Mouse (Mus musculus) forebrain, embryonic 12.5 days (tissue): ENCODE measurements around the gene Srpk3. TPM values are rescaled to one million over a fixed set of nuclear protein-coding genes. Genes with fewer than 3 reads are reported as not detected.

Experiments
- ATAC-seq: fragments of 200-750 bp; cut with Nextera tagmentation; 2 replicates; pipeline ENCODE4 v1.8.0; 2017; ENCODE audit warnings: moderate TSS enrichment; ENCODE audit not compliant: low FRiP score
- H3K27ac ChIP-seq: fragments of 300-500 bp; sonication (generic); 2 replicates; pipeline ENCODE4 v1.5.1; 2016; ENCODE audit warnings: mild to moderate bottlenecking
- H3K27me3 ChIP-seq: fragments of 300-500 bp; sonication (generic); 2 replicates; pipeline ENCODE4 v1.6.1; 2016; ENCODE audit warnings: mild to moderate bottlenecking
- H3K36me3 ChIP-seq: fragments of 300-500 bp; sonication (generic); replicated peaks from 2 replicates; pipeline ENCODE4 v1.6.1; 2016; ENCODE audit warnings: mild to moderate bottlenecking
- H3K4me1 ChIP-seq: fragments of 300-500 bp; sonication (generic); 2 replicates; pipeline ENCODE4 v1.6.1; 2016
- H3K4me2 ChIP-seq: fragments of 300-500 bp; sonication (generic); 2 replicates; pipeline ENCODE4 v1.6.1; 2016; ENCODE audit warnings: mild to moderate bottlenecking, moderate library complexity
- H3K4me3 ChIP-seq: fragments of 300-500 bp; sonication (generic); replicated peaks from 2 replicates; pipeline ENCODE4 v1.5.1; 2016; ENCODE audit warnings: mild to moderate bottlenecking
- H3K9ac ChIP-seq: fragments of 300-500 bp; sonication (generic); 2 replicates; pipeline ENCODE4 v1.6.1; 2016; ENCODE audit warnings: mild to moderate bottlenecking
- H3K9me3 ChIP-seq: fragments of 300-500 bp; sonication (generic); 2 replicates; pipeline ENCODE4 v1.6.1; 2016
- WGBS: fragments of 180-500 bp; shearing (Covaris S2); methylation state at CpG from one replicate; pipeline ENCODE4 v1.1.7; 2016; 5-methylcytosine and 5-hydroxymethylcytosine counted together
- polyA plus RNA-seq: library from polyadenylated mRNA; unstranded; fragments of >200 nt; fragmentation: Nextera tagmentation; extraction: Ambion mirVana; gene quantifications from 2 replicates; pipeline ENCODE4 v1.2.1, GENCODE M21; 2016

The Srpk3 gene
- polyA plus RNA-seq, 1 experiment from 2014 or later = 1.3 TPM

DNA sequence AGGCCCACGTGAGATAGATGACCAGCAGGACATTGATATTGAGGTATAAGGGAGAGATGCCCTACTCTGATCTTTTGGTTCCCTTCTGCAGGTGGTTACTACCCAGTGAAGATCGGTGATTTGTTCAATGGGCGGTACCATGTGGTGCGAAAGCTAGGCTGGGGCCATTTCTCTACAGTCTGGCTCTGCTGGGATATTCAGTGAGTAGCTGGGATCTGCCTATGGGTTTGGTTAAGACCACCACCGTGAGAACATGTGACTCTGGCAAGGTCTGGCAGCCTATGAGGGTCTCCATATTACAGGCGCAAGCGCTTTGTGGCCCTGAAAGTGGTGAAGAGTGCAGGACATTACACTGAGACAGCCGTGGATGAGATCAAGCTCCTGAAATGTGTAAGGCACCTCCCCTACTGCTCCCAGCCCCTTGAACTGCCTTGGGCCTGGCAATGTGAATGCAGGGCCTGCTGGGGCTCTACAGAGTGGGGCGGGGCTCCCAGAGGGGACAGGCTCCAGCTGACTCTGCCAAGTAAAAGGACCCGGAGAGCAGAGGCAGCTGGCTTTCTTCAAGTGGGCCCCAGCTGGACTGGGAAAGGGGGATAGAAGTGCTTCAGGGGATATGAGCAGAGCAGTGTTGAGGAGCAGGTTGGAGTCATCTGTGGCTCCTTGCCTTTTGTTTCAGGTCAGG, 738 bp downstream of the Srpk3 start:
- 0 out of 2 replicates have a peak, but pooled peaks have one; percentile 30 for ATAC-seq
- H3K4me2 ChIP-seq = no peak overlapping the region
- H3K36me3 ChIP-seq = peaks cover 28% of the 10 kb centered on the region
- H3K9me3 ChIP-seq = no peaks in the 10 kb centered on the region
- peaks cover 7% of the 10 kb centered on the region; the same call in 1 of the 2 replicates for H3K27me3 ChIP-seq
- no peaks in the 10 kb centered on the region for H3K4me1 ChIP-seq
- H3K9ac ChIP-seq = no peak overlapping the region
- no peak overlapping the region for H3K27ac ChIP-seq
- H3K4me3 ChIP-seq = no peak overlapping the region
- 70% methylated on average over 10 of the region's 10 CpGs for WGBS

DNA sequence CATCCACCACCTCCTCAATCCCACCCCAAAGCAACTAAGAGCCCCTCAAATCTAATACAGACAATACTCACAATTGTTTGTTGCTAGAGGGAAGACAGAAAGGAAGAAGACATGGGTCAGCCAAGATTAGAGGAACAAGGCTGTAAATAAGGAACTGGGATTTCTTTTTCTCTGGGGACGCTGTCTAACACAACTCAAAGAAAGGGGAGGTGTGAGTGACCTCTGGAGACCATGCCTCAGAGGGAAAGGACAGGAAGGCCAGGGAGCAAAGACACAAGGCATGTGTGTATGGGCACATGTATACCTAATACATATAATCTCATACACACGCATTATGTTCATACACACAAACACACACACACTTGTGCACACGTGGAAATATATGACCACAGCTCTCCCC, 8.0 kb downstream of the Srpk3 start:
- Histone ChIP-seq H3K9me3 (no peaks in the 10 kb centered on the region), H3K27ac (no peak overlapping the region), H3K4me2 (no peak overlapping the region), H3K4me3 (no peak overlapping the region), H3K36me3 (peaks cover 41% of the 10 kb centered on the region), H3K9ac (no peak overlapping the region), H3K27me3 (no peaks in the 10 kb centered on the region), H3K4me1 (peaks cover 12% of the 10 kb centered on the region)
- 92% methylated on average over 3 of the region's 3 CpGs for WGBS
- ATAC-seq = no peak

DNA sequence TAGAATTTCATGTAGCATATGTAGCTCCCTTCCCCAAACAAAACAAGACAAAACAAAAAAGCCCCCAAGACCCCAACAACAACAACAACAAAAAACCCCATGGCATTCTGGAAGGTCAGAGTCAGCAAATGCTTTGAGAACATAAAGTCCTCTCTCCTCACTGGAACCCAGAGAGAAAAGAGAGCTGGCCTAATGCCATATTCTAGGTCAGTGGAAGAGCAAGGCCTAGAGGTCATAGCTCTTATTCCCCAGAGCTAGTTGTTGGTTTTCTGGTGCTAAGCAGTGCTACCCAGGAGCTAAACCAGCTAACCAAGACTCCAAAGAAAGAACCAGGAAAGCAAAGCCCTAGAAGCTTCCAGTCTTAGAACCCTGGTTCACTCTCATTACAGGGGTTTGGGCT, 11.5 kb downstream of the Srpk3 start:
- H3K36me3 ChIP-seq = peaks cover 23% of the 10 kb centered on the region
- peak overlapping the region; percentile 64 for H3K9ac ChIP-seq
- H3K4me1 ChIP-seq = peaks cover 21% of the 10 kb centered on the region
- no peaks in the 10 kb centered on the region for H3K27me3 ChIP-seq
- peak overlapping the region; percentile 54 for H3K4me3 ChIP-seq
- peak overlapping the region; percentile 62 for H3K4me2 ChIP-seq
- peak overlapping the region; percentile 86; the same call in 1 of the 2 replicates for H3K27ac ChIP-seq
- no peak for ATAC-seq
- no peaks in the 10 kb centered on the region for H3K9me3 ChIP-seq

DNA sequence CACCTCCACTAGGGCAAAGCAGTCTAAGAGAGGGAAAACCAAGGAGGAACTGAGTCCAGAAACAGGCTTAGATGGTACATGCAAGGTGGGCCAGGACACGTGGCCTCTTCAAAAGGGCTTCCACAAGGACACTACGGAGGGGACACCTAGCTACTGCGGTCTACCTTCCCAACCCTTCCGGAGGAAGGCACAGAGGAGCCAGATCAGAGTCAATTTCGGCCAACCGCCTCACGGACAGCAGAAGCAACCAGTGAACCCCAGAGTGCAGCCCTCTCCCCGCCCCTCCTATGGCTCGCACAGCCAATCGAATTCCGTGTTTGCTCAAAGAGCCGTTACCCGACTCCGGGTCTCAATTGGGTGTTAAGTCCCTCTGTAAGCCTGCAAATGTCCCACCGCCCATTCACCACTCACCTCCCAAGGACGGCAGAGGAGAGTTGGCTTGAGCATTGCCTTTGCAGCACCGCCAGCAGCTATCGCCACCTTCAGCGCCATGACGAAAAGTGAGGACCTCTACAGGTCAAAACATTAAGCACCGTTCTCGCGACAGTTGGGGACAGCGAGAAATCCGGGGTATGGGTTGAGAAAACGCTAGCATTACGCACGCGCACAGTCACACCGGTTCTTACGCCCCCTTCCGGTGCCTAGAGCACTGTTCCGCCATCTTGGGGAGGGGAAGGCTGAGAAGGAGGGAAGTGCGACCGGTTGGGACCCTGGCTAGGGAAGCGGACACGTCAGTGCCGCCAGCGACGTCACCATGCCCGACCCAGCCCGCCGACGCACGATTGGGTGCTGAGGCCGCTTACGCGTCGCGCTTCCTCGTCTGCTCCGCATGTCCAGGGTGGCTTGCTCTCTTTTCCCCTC, 12.4 kb downstream of the Srpk3 start, which contains the start of the genes Idh3g and Ssr4:
TSS of gene Idh3g (minus strand) at position 534 of the 861 bp plus-strand sequence.
TSS of gene Ssr4 (plus strand) at position 665 of the 861 bp plus-strand sequence.
- Histone ChIP-seq H3K4me2 (peak within 1 kb of the TSS; percentile 62), H3K27ac (peak within 1 kb of the TSS; percentile 86), H3K36me3 (peaks cover 16% of the 10 kb centered on the region), H3K4me3 (peak within 1 kb of the TSS; percentile 54), H3K27me3 (no peaks in the 10 kb centered on the region), H3K9me3 (no peaks in the 10 kb centered on the region), H3K9ac (peak within 1 kb of the TSS; percentile 67), H3K4me1 (peaks cover 21% of the 10 kb centered on the region)
- peak; percentile 97 for ATAC-seq
- WGBS = 25% methylated on average over 52 of the region's 52 CpGs

DNA sequence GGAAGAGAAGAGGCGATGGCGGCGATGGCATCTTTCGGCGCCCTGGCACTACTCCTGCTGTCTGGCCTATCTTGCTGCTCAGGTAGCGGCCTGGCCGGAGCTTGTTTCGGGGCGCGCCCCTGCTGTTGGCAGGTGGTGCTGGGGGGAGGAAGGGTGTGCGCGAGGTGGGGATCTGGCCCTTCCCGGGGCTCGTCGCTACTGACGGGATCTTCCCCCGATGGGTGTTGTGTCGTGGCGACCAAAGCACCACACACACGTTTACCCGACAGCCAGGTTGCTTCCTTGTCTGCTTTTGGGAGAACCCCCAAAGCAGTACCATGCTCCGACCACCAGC, 13.0 kb downstream of the Srpk3 start:
- Histone ChIP-seq H3K9ac (peak overlapping the region; percentile 67), H3K36me3 (peaks cover 13% of the 10 kb centered on the region), H3K4me3 (peak overlapping the region; percentile 54), H3K27ac (peak overlapping the region; percentile 76), H3K27me3 (no peaks in the 10 kb centered on the region), H3K9me3 (no peaks in the 10 kb centered on the region), H3K4me1 (peaks cover 21% of the 10 kb centered on the region), H3K4me2 (peak overlapping the region; percentile 61)
- peak; percentile 58 for ATAC-seq
- WGBS = 23% methylated on average over 20 of the region's 22 CpGs

DNA sequence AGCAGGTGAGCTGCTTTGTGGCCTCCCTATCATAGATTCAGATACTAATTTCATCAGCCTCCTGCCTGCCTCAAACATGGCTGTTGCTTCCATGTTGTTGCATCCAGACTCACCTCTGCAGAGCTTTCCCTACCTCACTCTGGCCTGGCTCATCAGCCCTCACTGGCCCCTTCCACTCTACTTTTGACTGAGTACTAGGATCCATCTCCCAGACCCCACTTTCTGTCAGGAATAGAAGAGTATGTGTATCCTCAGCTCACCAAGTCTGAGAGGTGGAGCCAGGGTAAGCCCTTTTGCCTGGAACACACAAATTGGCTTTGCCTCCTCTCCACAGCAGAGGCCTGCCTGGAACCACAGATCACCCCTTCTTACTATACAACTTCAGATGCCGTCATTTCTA, 14.3 kb downstream of the Srpk3 start:
- H3K4me2 ChIP-seq = peak overlapping the region; percentile 61; the same call in 1 of the 2 replicates
- WGBS = 89% methylated on average over 1 of the region's 1 CpGs
- H3K4me1 ChIP-seq = peaks cover 21% of the 10 kb centered on the region
- peaks cover 13% of the 10 kb centered on the region; the same call in 1 of the 2 replicates for H3K36me3 ChIP-seq
- no peaks in the 10 kb centered on the region for H3K9me3 ChIP-seq
- no peaks in the 10 kb centered on the region for H3K27me3 ChIP-seq
- H3K27ac ChIP-seq = no peak overlapping the region
- H3K9ac ChIP-seq = no peak overlapping the region
- ATAC-seq = no peak
- H3K4me3 ChIP-seq = no peak overlapping the region

DNA sequence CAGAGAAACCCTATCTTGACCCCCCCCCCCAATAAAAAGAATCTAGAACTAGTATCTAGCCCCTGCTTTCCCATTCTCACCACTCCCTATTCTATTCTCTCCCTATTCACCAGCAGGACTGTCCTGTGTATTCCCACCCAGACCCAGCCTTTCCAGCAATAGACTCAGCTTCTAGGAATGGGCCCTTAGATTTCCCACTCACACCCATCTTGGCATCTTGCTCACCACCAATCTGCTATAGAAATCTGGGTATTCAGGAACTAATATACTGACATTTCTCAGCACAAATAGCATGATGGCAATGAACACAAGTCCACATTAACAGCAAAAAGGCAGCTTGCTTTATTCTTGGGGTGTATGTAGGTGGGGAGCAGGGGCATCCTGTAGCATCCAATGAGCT, 18.8 kb downstream of the Srpk3 start:
- H3K4me3 ChIP-seq = no peak overlapping the region
- H3K9me3 ChIP-seq = no peaks in the 10 kb centered on the region
- H3K4me2 ChIP-seq = no peak overlapping the region
- no peaks in the 10 kb centered on the region for H3K27me3 ChIP-seq
- no peak for ATAC-seq
- peaks cover 26% of the 10 kb centered on the region for H3K36me3 ChIP-seq
- H3K27ac ChIP-seq = no peak overlapping the region
- no peak overlapping the region for H3K9ac ChIP-seq
- H3K4me1 ChIP-seq = peaks cover 6% of the 10 kb centered on the region

DNA sequence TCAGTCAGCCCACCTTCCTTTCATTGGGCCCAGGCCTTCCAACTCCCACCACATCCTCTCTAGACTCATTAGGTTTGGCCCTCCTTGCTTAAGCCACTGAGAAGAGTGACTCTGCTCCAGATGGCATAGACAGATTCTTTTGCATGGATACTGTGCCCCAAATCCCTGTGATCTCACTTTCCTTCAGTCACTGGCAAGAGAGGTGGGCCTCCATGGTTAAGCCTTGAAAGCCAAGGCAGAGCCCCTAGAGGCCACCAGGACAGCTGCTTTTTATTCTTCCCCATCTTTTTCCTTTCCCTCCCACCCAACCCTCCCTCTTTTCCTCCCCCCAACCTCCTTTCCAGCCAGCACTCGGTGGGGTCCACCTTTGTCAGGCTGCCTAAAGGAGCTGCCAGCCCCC, 19.3 kb downstream of the Srpk3 start:
- H3K9ac ChIP-seq = no peak overlapping the region
- peaks cover 26% of the 10 kb centered on the region for H3K36me3 ChIP-seq
- no peak overlapping the region for H3K4me2 ChIP-seq
- H3K9me3 ChIP-seq = no peaks in the 10 kb centered on the region
- H3K4me3 ChIP-seq = no peak overlapping the region
- H3K4me1 ChIP-seq = peaks cover 1% of the 10 kb centered on the region
- 22% methylated on average over 1 of the region's 1 CpGs for WGBS
- no peaks in the 10 kb centered on the region for H3K27me3 ChIP-seq
- peak overlapping the region; percentile 31; the same call in 1 of the 2 replicates for H3K27ac ChIP-seq
- ATAC-seq = no peak

DNA sequence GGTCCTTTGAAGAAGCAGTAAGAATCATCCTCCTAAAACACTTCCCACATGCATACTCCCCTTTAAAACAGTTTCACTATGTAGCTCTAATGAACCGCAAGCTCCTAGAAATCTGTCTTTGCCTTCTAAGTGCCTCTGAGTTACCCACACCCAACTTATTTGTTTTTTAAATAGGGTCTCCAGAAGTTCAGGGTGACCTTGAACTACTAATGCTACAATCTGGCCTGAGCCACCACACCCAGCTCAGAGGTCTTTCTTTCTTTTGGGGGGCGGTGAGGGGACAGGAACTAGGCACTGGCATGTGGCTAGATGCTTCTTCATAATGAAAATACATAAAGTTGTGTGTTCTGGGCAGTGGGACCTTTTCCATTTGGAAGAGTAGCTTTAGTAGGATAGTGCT, 23.3 kb downstream of the Srpk3 start:
- no peak for ATAC-seq
- H3K9me3 ChIP-seq = no peaks in the 10 kb centered on the region
- no peak overlapping the region for H3K4me3 ChIP-seq
- H3K4me2 ChIP-seq = no peak overlapping the region
- H3K9ac ChIP-seq = no peak overlapping the region
- WGBS = 85% methylated on average over 2 of the region's 2 CpGs
- H3K27me3 ChIP-seq = no peaks in the 10 kb centered on the region
- peaks cover 13% of the 10 kb centered on the region; the same call in 1 of the 2 replicates for H3K36me3 ChIP-seq
- no peaks in the 10 kb centered on the region for H3K4me1 ChIP-seq
- H3K27ac ChIP-seq = no peak overlapping the region

DNA sequence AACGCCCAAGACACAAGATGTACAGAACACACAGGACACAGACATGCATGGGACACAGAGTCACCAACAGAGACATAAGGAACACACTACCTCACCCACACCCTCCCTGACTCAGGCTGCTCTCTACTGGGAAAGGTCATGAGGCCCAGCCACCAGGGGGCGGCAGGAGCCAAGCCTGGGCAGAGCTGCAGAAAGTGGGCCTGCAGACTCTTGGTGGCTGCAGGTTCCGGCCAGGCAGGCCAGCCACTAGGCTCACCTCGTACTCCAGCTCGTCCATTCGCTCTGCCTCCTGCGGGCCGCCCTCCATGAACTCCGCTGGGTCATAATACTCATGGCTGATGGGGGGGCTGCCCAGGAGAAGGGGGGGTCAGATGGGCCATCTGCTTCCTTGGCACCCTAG, 24.3 kb downstream of the Srpk3 start:
- H3K36me3 ChIP-seq = peaks cover 13% of the 10 kb centered on the region; the same call in 1 of the 2 replicates
- H3K4me1 ChIP-seq = no peaks in the 10 kb centered on the region
- no peaks in the 10 kb centered on the region for H3K27me3 ChIP-seq
- no peaks in the 10 kb centered on the region for H3K9me3 ChIP-seq
- no peak overlapping the region for H3K9ac ChIP-seq
- 51% methylated on average over 9 of the region's 9 CpGs for WGBS
- no peak overlapping the region for H3K4me2 ChIP-seq
- no peak overlapping the region for H3K27ac ChIP-seq
- ATAC-seq = peak; percentile 77
- H3K4me3 ChIP-seq = no peak overlapping the region

DNA sequence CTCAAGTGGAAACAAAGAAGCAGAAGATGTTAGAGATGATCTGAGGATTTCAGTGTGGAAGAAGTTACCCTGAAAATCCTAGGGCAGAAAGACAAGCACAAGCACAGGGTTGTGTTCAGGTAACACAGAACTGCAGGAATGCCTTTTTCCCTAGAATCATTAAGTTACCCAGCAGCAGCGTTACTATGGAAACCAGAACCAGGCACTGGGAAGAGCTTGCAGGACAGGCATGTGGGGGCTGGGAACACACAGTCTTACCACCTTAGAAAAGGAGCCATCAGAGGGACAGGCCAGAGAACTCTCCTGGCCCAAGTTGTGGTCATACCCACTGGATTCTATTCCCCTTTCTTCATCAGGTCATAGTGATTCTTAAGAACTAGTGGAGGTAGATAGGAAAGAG, 31.6 kb downstream of the Srpk3 start:
- 69% methylated on average over 1 of the region's 1 CpGs for WGBS
- H3K4me3 ChIP-seq = no peak overlapping the region
- H3K36me3 ChIP-seq = no peaks in the 10 kb centered on the region
- no peak overlapping the region for H3K9ac ChIP-seq
- peaks cover 9% of the 10 kb centered on the region for H3K4me1 ChIP-seq
- ATAC-seq = peak; percentile 49; the same call in 1 of the 2 replicates
- no peaks in the 10 kb centered on the region for H3K27me3 ChIP-seq
- no peak overlapping the region for H3K4me2 ChIP-seq
- H3K27ac ChIP-seq = no peak overlapping the region
- H3K9me3 ChIP-seq = no peaks in the 10 kb centered on the region

DNA sequence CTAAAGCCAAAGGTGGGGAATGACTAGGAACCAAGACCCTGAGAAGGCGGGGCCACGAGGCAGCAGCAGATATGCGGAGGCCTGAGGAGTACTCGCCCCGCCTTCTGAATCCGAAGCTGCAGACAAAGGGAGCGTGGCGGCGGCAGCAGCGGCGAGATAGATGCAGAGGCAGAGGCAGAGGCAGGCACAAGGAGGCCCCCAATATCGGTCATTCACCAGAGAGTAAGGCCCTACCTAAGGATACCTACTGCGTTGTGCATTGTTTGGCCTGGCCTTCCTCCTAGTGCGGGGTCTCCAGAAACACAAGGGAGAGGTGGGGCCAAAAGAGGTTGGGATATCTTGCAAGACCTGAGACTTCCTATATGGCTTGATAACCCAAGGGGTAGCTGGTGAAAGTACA, 40.9 kb downstream of the Srpk3 start:
- H3K9me3 ChIP-seq = no peaks in the 10 kb centered on the region
- no peaks in the 10 kb centered on the region for H3K27me3 ChIP-seq
- H3K4me2 ChIP-seq = peak overlapping the region; percentile 45
- H3K9ac ChIP-seq = peak overlapping the region; percentile 44
- H3K4me1 ChIP-seq = 0 out of 2 replicates have a peak, but pooled peaks cover 3% of the 10 kb centered on the region
- H3K27ac ChIP-seq = peak overlapping the region; percentile 53; the same call in 1 of the 2 replicates
- peak; percentile 89 for ATAC-seq
- WGBS = 24% methylated on average over 11 of the region's 14 CpGs
- H3K4me3 ChIP-seq = peak overlapping the region; percentile 25
- no peaks in the 10 kb centered on the region for H3K36me3 ChIP-seq
